Mouse (Mus musculus) neural tube, embryonic 11.5 days (tissue): ENCODE results near the gene Rufy3. TPM values are rescaled to one million over a fixed set of nuclear protein-coding genes. Genes with fewer than 3 reads are reported as not detected.
"Not testable (repeated sequence)": the region's sequence is repeated elsewhere in the genome, so short reads cannot be mapped to it uniquely, and the experiment has no call there.

ENCODE experiments used
- ATAC-seq: fragments of 200-750 bp; cut with Nextera tagmentation; 2 replicates; pipeline ENCODE4 v1.8.0; 2017; ENCODE audit warnings: moderate number of reproducible peaks, mild to moderate bottlenecking, moderate TSS enrichment, moderate library complexity; ENCODE audit not compliant: insufficient read depth, low FRiP score, low TSS enrichment
- DNase-seq: peaks from one replicate; pipeline ENCODE4 v3.0.0-alpha.2; 2015; ENCODE audit warnings: low spot score
- H3K27ac ChIP-seq: fragments of 300-500 bp; sonication (generic); 2 replicates; pipeline ENCODE4 v1.5.1; 2014; ENCODE audit warnings: low read depth, mild to moderate bottlenecking, low read length
- H3K27me3 ChIP-seq: fragments of 300-500 bp; sonication (generic); 2 replicates; pipeline ENCODE4 v1.6.1; 2014; ENCODE audit warnings: mild to moderate bottlenecking, low read length, mixed read lengths; ENCODE audit not compliant: control insufficient read depth, insufficient read depth
- H3K36me3 ChIP-seq: fragments of 300-500 bp; sonication (generic); 2 replicates; pipeline ENCODE4 v1.6.1; 2014; ENCODE audit warnings: mild to moderate bottlenecking, low read length, moderate library complexity, mixed read lengths; ENCODE audit not compliant: control insufficient read depth, insufficient read depth
- H3K4me1 ChIP-seq: fragments of 300-500 bp; sonication (generic); 2 replicates; pipeline ENCODE4 v1.6.1; 2014; ENCODE audit warnings: low read length, mixed read lengths; ENCODE audit not compliant: control insufficient read depth, insufficient read depth
- H3K4me2 ChIP-seq: fragments of 300-500 bp; sonication (generic); 2 replicates; pipeline ENCODE4 v1.6.1; 2014; ENCODE audit warnings: low read depth, mild to moderate bottlenecking, moderate library complexity
- H3K4me3 ChIP-seq: fragments of 300-500 bp; sonication (generic); 2 replicates; pipeline ENCODE4 v1.5.1; 2014; ENCODE audit warnings: low read depth, low read length
- H3K9ac ChIP-seq: fragments of 300-500 bp; sonication (generic); 2 replicates; pipeline ENCODE4 v1.6.1; 2014; ENCODE audit warnings: mild to moderate bottlenecking, low read length
- H3K9me3 ChIP-seq: fragments of 300-500 bp; sonication (generic); 2 replicates; pipeline ENCODE4 v1.6.1; 2016; ENCODE audit warnings: low read length; ENCODE audit not compliant: control insufficient read depth
- WGBS: fragments of 180-500 bp; shearing (Covaris S2); extraction: QIAGEN DNeasy Blood & Tissue Kit; methylation state at CpG from one replicate; pipeline ENCODE4 v1.1.7; 2014; 5-methylcytosine and 5-hydroxymethylcytosine counted together
- polyA plus RNA-seq: library from polyadenylated mRNA; unstranded; fragments of >200 nt; fragmentation: Nextera tagmentation; extraction: Ambion mirVana; gene quantifications from 2 replicates; pipeline ENCODE4 v1.2.1, GENCODE M21; 2014

Rufy3 gene
- 130 and 134 TPM in 2 replicates for polyA plus RNA-seq

GRCm38 (mm10) chr5:88564501-88565147, at the start of gene Rufy3:
Rufy3 (plus strand) TSS chr5:88565040.
- peak; percentile 85 for DNase-seq
- H3K36me3 ChIP-seq: no peaks in the 10 kb centered on the region
- no peaks in the 10 kb centered on the region for H3K27me3 ChIP-seq
- ATAC-seq: peak; percentile 84
- H3K4me3 ChIP-seq: peak within 1 kb of the TSS; percentile 97
- H3K4me1 ChIP-seq: no peaks in the 10 kb centered on the region; the same call in 1 of the 2 replicates
- WGBS: under 1% methylated on average over 31 of the region's 71 CpGs
- peak within 1 kb of the TSS; percentile 84 for H3K9ac ChIP-seq
- peak within 1 kb of the TSS; percentile 82 for H3K27ac ChIP-seq
- no peaks in the 10 kb centered on the region for H3K9me3 ChIP-seq
- H3K4me2 ChIP-seq: peak within 1 kb of the TSS; percentile 56

DNA sequence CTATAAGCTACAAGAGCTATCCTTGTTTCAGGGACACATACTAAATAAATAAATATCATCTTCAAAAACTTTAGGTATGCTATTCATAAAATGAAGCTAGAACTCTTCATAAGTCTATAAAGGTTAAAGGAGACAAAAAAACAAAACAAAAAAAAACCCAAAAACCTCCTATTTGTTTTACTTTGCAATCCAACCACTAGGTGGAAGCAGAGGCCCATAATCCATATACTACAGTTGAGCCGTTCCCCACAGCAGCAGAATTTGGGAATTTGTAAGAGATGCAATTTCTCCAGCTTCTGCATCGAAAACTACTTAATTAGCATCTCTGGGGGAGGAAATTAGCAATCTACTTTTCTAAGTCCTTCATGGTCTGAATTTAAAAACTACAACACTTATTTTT, 45.6 kb upstream of the Rufy3 start:
- WGBS: 9% methylated on average over 2 of the region's 2 CpGs
- no peaks in the 10 kb centered on the region for H3K9me3 ChIP-seq
- no peaks in the 10 kb centered on the region for H3K27me3 ChIP-seq
- no peak overlapping the region for H3K27ac ChIP-seq
- no peak overlapping the region for H3K9ac ChIP-seq
- no peaks in the 10 kb centered on the region for H3K4me1 ChIP-seq
- DNase-seq (peak; percentile 14), ATAC-seq (no peak; the same call in 1 of the 2 replicates)
- no peak overlapping the region for H3K4me2 ChIP-seq
- no peaks in the 10 kb centered on the region for H3K36me3 ChIP-seq
- no peak overlapping the region for H3K4me3 ChIP-seq

- no peaks in the 10 kb centered on the region for H3K9me3 ChIP-seq
- DNase-seq: no peak
- WGBS: 90% methylated on average over 3 of the region's 3 CpGs
- no peak within 1 kb of the TSS for H3K27ac ChIP-seq
- no peaks in the 10 kb centered on the region for H3K27me3 ChIP-seq
- ATAC-seq: no peak
- no peak within 1 kb of the TSS for H3K4me3 ChIP-seq
- no peaks in the 10 kb centered on the region for H3K36me3 ChIP-seq
- H3K4me2 ChIP-seq: no peak within 1 kb of the TSS
- H3K4me1 ChIP-seq: no peaks in the 10 kb centered on the region
- H3K9ac ChIP-seq: no peak within 1 kb of the TSS
These were observed 37.2 kb upstream of the Rufy3 start, which contains the start of gene Jchain for GRCm38 (mm10) chr5:88527657-88528056. Jchain (minus strand) TSS chr5:88527891.

DNA sequence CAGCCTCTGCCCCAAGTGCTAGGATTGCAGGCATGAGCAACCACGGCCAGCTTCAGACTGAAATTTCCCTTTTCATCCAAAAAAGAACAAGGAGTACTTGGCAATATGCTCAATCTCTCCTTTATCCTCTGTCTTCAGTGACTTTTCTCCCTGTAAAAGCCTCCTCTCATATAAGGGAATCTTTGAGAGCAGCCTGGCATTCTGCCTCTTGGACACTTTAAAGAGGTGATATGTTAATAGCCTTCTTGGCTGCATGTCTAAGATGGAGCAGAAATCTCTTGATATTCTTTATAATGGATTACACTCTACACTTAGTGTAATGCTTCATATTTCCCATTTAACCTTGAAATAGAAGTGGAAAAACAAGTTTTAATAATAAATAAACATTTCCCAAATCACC, 33.9 kb upstream of the Rufy3 start:
- ATAC-seq: no peak
- no peaks in the 10 kb centered on the region for H3K9me3 ChIP-seq
- 60% methylated on average over 1 of the region's 1 CpGs for WGBS

DNA sequence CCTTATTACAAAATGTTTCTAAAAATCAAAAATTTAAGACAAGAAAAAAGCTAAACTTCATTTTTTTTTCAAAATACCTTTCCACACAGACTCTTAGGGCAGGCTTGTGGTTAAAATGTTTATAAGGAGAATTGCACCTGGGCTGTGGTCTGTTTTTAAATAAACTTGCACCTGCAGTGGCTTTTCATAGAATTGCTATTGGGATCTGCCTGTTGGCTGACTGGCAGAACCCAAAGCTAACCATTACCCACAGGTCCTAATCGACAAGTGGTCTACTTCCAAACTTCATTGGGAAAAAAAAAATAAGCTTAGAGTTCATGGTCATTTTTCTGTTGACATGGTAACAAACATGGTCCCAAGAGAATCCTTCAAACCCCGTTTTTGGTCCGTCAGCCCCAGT, 30.1 kb upstream of the Rufy3 start:
- no peak for ATAC-seq
- Histone ChIP-seq H3K4me1 (no peaks in the 10 kb centered on the region), H3K4me3 (no peak overlapping the region), H3K4me2 (no peak overlapping the region), H3K27ac (no peak overlapping the region), H3K36me3 (no peaks in the 10 kb centered on the region), H3K9me3 (no peaks in the 10 kb centered on the region), H3K9ac (no peak overlapping the region), H3K27me3 (no peaks in the 10 kb centered on the region)
- no peak for DNase-seq
- 73% methylated on average over 3 of the region's 3 CpGs for WGBS

More for the DNA sequence above, 33.9 kb upstream of the Rufy3 start:
- Histone ChIP-seq H3K27ac (no peak overlapping the region), H3K9ac (no peak overlapping the region), H3K4me3 (no peak overlapping the region), H3K4me2 (no peak overlapping the region), H3K27me3 (no peaks in the 10 kb centered on the region), H3K36me3 (no peaks in the 10 kb centered on the region), H3K4me1 (no peaks in the 10 kb centered on the region)
- no peak for DNase-seq

DNA sequence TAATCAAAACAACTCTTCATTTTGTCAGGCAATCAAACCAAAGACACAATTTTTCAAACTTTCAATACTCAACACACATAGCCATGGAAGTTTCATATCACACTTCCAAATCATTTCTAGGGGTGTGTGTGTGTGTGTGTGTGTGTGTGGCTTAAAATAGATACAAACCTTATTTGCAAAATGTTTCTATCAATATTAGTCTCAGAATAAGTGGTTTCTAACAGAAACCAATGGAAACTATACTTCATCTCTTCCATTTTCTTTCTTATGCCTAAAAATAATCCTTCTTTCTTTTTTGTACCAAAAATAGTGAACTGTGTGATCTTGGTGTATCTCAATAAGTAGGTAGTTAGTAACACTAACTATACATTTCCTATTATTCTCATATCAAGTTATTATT, 24.0 kb upstream of the Rufy3 start:
- no peaks in the 10 kb centered on the region for H3K27me3 ChIP-seq
- H3K9ac ChIP-seq: no peak overlapping the region
- no peaks in the 10 kb centered on the region for H3K4me1 ChIP-seq
- H3K27ac ChIP-seq: no peak overlapping the region
- ATAC-seq: no peak
- no peaks in the 10 kb centered on the region for H3K9me3 ChIP-seq
- H3K4me2 ChIP-seq: no peak overlapping the region
- no peak for DNase-seq
- H3K36me3 ChIP-seq: no peaks in the 10 kb centered on the region
- H3K4me3 ChIP-seq: no peak overlapping the region

GRCm38 (mm10) chr5:88542651-88543282, 22.1 kb upstream of the Rufy3 start:
- WGBS: 67% methylated on average over 5 of the region's 5 CpGs
- Histone ChIP-seq H3K9ac (no peak overlapping the region), H3K4me3 (no peak overlapping the region), H3K27me3 (no peaks in the 10 kb centered on the region), H3K36me3 (no peaks in the 10 kb centered on the region), H3K4me1 (no peaks in the 10 kb centered on the region), H3K27ac (no peak overlapping the region), H3K9me3 (no peaks in the 10 kb centered on the region), H3K4me2 (no peak overlapping the region)
- no peak for ATAC-seq
- peak; percentile 19 for DNase-seq

GRCm38 (mm10) chr5:88544411-88544810, 20.4 kb upstream of the Rufy3 start:
- H3K4me3 ChIP-seq, H3K9ac ChIP-seq, DNase-seq, H3K9me3 ChIP-seq, H3K4me1 ChIP-seq, H3K27ac ChIP-seq, H3K27me3 ChIP-seq, ATAC-seq, H3K4me2 ChIP-seq, H3K36me3 ChIP-seq: not testable (repeated sequence)
- WGBS: 86% methylated on average over 1 of the region's 1 CpGs

DNA sequence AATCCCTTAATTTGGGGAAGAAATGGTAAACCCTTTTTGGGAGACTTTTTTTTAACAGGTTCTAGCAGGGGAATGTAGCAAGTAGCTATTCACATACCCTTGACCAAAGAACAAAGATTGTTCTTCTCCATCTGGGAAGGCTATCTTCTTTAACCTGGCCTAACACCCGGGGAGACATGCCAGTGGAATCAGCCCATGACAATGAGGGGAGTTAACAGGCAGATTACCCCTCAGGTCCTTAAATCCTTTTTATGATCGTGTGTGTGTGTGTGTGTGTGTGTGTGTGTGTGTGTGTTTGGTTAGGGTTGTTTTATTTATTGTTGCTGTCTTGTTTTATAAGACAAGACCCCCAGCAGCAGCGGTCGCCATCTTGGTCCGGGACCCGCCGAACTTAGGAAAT, 19.3 kb upstream of the Rufy3 start:
- no peak for DNase-seq
- Histone ChIP-seq H3K4me1 (no peaks in the 10 kb centered on the region), H3K4me2 (no peak overlapping the region), H3K27me3 (no peaks in the 10 kb centered on the region), H3K36me3 (no peaks in the 10 kb centered on the region), H3K9ac (no peak overlapping the region), H3K27ac (no peak overlapping the region), H3K4me3 (no peak overlapping the region), H3K9me3 (no peaks in the 10 kb centered on the region)
- ATAC-seq: no peak
- 93% methylated on average over 7 of the region's 7 CpGs for WGBS
